Mouse (Mus musculus): Measurements from ENCODE around the gene Dsn1.

Dsn1 gene

GRCm38 (mm10) chr2:157006511-157007233, at the start of gene Dsn1:
TSS of gene Dsn1 (minus strand) at chr2:157007154.
- in situ Hi-C loops (cut with MboI; ENCODE audit: low sequenced_read_pairs), result no loop called here

- in situ Hi-C loops (cut with MboI; ENCODE audit: low sequenced_read_pairs), result no loop called here
Measured at GRCm38 (mm10) chr2:157055721-157056120, 48.8 kb upstream of the Dsn1 start.

GRCm38 (mm10) chr2:157054816-157055215, 47.9 kb upstream of the Dsn1 start:
- in situ Hi-C loops (cut with MboI; ENCODE audit: low sequenced_read_pairs), result no loop called here

GRCm38 (mm10) chr2:157054297-157054696, 47.3 kb upstream of the Dsn1 start:
- in situ Hi-C loops (cut with MboI; ENCODE audit: low sequenced_read_pairs), result no loop called here

- in situ Hi-C loops (cut with MboI; ENCODE audit: low sequenced_read_pairs), result no loop called here
Measured at GRCm38 (mm10) chr2:157053787-157054186, 46.8 kb upstream of the Dsn1 start.

GRCm38 (mm10) chr2:157053124-157053523, 46.2 kb upstream of the Dsn1 start:
- in situ Hi-C loops (cut with MboI; ENCODE audit: low sequenced_read_pairs), result no loop called here

- in situ Hi-C loops (cut with MboI; ENCODE audit: low sequenced_read_pairs), result no loop called here
Measured at GRCm38 (mm10) chr2:157052448-157052847, 45.5 kb upstream of the Dsn1 start.

- in situ Hi-C loops (cut with MboI; ENCODE audit: low sequenced_read_pairs), result no loop called here
Measured at GRCm38 (mm10) chr2:157049831-157050243, 42.9 kb upstream of the Dsn1 start.

- in situ Hi-C loops (cut with MboI; ENCODE audit: low sequenced_read_pairs), result no loop called here
Measured at GRCm38 (mm10) chr2:157048395-157049181, 41.6 kb upstream of the Dsn1 start.

GRCm38 (mm10) chr2:157046956-157047355, 40.0 kb upstream of the Dsn1 start:
- in situ Hi-C loops (cut with MboI; ENCODE audit: low sequenced_read_pairs), result no loop called here

GRCm38 (mm10) chr2:157045932-157046331, 39.0 kb upstream of the Dsn1 start:
- in situ Hi-C loops (cut with MboI; ENCODE audit: low sequenced_read_pairs), result no loop called here

GRCm38 (mm10) chr2:157043987-157044386, 37.0 kb upstream of the Dsn1 start:
- in situ Hi-C loops (cut with MboI; ENCODE audit: low sequenced_read_pairs), result no loop called here

- in situ Hi-C loops (cut with MboI; ENCODE audit: low sequenced_read_pairs), result no loop called here
Measured at GRCm38 (mm10) chr2:157043556-157043955, 36.6 kb upstream of the Dsn1 start.

- in situ Hi-C loops (cut with MboI; ENCODE audit: low sequenced_read_pairs), result no loop called here
Measured at GRCm38 (mm10) chr2:157041421-157041820, 34.5 kb upstream of the Dsn1 start.

- in situ Hi-C loops (cut with MboI; ENCODE audit: low sequenced_read_pairs), result no loop called here
Measured at GRCm38 (mm10) chr2:157040649-157041046, 33.7 kb upstream of the Dsn1 start.

GRCm38 (mm10) chr2:157039900-157040648, 33.1 kb upstream of the Dsn1 start:
- in situ Hi-C loops (cut with MboI; ENCODE audit: low sequenced_read_pairs), result no loop called here

GRCm38 (mm10) chr2:157037303-157037702, 30.3 kb upstream of the Dsn1 start:
- in situ Hi-C loops (cut with MboI; ENCODE audit: low sequenced_read_pairs), result no loop called here

GRCm38 (mm10) chr2:157036400-157036799, 29.4 kb upstream of the Dsn1 start:
- in situ Hi-C loops (cut with MboI; ENCODE audit: low sequenced_read_pairs), result no loop called here

GRCm38 (mm10) chr2:157035371-157035770, 28.4 kb upstream of the Dsn1 start:
- in situ Hi-C loops (cut with MboI; ENCODE audit: low sequenced_read_pairs), result no loop called here

GRCm38 (mm10) chr2:157030804-157031203, 23.9 kb upstream of the Dsn1 start:
- in situ Hi-C loops (cut with MboI; ENCODE audit: low sequenced_read_pairs), result no loop called here

- in situ Hi-C loops (cut with MboI; ENCODE audit: low sequenced_read_pairs), result no loop called here
Measured at GRCm38 (mm10) chr2:157028261-157028660, 21.3 kb upstream of the Dsn1 start.
